In genomic region chr16:65562864-65563206, GRCm38 (mm10) we compare ENCODE assay signal across 9 mouse cellular contexts. TPM values are rescaled to one million over a fixed set of nuclear protein-coding genes. Genes with fewer than 3 reads are reported as not detected.
DNase-seq lines count a peak whose midpoint lies in the region; ATAC-seq and TF ChIP-seq lines count a peak whose summit lies in the region.
"Had no signal": no experiment of that assay in that cellular context is flagged by ENCODE, and none has a peak within 500 bp of the region (broad histone marks: within the 10 kb centered on the region; RNA-seq: fewer than 3 reads in every experiment).

No protein-coding gene starts in this region.

- peaks cover 25% of the 10 kb centered on the region for H3K4me1 ChIP-seq in heart, embryonic 13.5 days
- no peaks in the 10 kb centered on the region for H3K4me1 ChIP-seq in ES-E14 (ENCODE audit: control insufficient read depth in 2 of 2, insufficient read depth in 2 of 2, low read length in 2 of 2, poor library complexity in 1 of 2)
- H3K4me1 ChIP-seq in forebrain, embryonic 15.5 days = peaks cover 10% of the 10 kb centered on the region
- peaks cover 13% of the 10 kb centered on the region for H3K4me1 ChIP-seq in liver, postnatal 0 days (ENCODE audit: insufficient read depth)

- peak overlapping the region; percentile 88 for H3K4me2 ChIP-seq in heart, embryonic 13.5 days
- H3K4me2 ChIP-seq in forebrain, embryonic 15.5 days (replicated peaks) = peak overlapping the region; percentile 91
- H3K4me2 ChIP-seq in liver, postnatal 0 days (ENCODE audit: low read depth, low read length) = peak overlapping the region; percentile 89

- under 1% methylated on average over 10 of the region's 10 CpGs for WGBS in heart, embryonic 13.5 days
- WGBS in forebrain, embryonic 15.5 days = 2% methylated on average over 10 of the region's 10 CpGs
- 1% methylated on average over 10 of the region's 10 CpGs for WGBS in liver, postnatal 0 days (ENCODE audit: insufficient replicate concordance)

- ATAC-seq in heart, embryonic 13.5 days (ENCODE audit: extremely low read depth, insufficient number of reproducible peaks, low FRiP score, low TSS enrichment) = 0 out of 2 replicates have a peak, but pooled peaks have one; percentile 22
- ATAC-seq in forebrain, embryonic 15.5 days (replicated peaks) = no peak; the same call in 1 of the 2 replicates
- peak; percentile 57 for ATAC-seq in liver, postnatal 0 days

- no peak overlapping the region for H3K27ac ChIP-seq in heart, embryonic 13.5 days (replicated peaks)
- H3K27ac ChIP-seq in ES-E14 (ENCODE audit: insufficient read depth, low read depth, low read length, poor library complexity, severe bottlenecking) = no peak overlapping the region
- peak overlapping the region; percentile 55; the same call in 1 of the 2 replicates for H3K27ac ChIP-seq in forebrain, embryonic 15.5 days (replicated peaks)
- H3K27ac ChIP-seq in liver, postnatal 0 days (ENCODE audit: low read depth) = no peak overlapping the region

- no peaks in the 10 kb centered on the region for H3K27me3 ChIP-seq in heart, embryonic 13.5 days (replicated peaks)
- no peaks in the 10 kb centered on the region for H3K27me3 ChIP-seq in forebrain, embryonic 15.5 days
- H3K27me3 ChIP-seq in liver, postnatal 0 days (ENCODE audit: insufficient read depth, low read length) = no peaks in the 10 kb centered on the region

- H3K4me3 ChIP-seq in heart, embryonic 13.5 days = peak overlapping the region; percentile 99
- peak overlapping the region; percentile 90 to 91 for H3K4me3 ChIP-seq in ES-E14 (ENCODE audit: insufficient read depth in 1 of 2, low read depth in 1 of 2, low read length in 2 of 2, poor library complexity in 1 of 2, severe bottlenecking in 1 of 2)
- peak overlapping the region; percentile 95 for H3K4me3 ChIP-seq in forebrain, embryonic 15.5 days
- peak overlapping the region; percentile 90 for H3K4me3 ChIP-seq in liver, postnatal 0 days (ENCODE audit: low read depth, low read length)

- peak overlapping the region; percentile 97 for H3K9ac ChIP-seq in heart, embryonic 13.5 days
- H3K9ac ChIP-seq in ES-E14 (ENCODE audit: insufficient read depth, low read depth, low read length, poor library complexity, severe bottlenecking) = peak overlapping the region; percentile 80
- peak overlapping the region; percentile 84 for H3K9ac ChIP-seq in forebrain, embryonic 15.5 days (replicated peaks)
- peak overlapping the region; percentile 93 for H3K9ac ChIP-seq in liver, postnatal 0 days (replicated peaks)

- in situ Hi-C loops in ES-E14 (cut with MboI; ENCODE audit: low sequenced_read_pairs in 2 of 2, unreplicated experiment in 2 of 2) = no loop called here

- intact Hi-C loops in heart, postnatal 10 days (cut with DNase I) = loop anchor here (10.0 kb wide), 1 partner anchor 788 kb away; the partner anchor contains the start of gene 4930453N24Rik

- DNase-seq in heart, postnatal 10 days = no peak
- DNase-seq in ES-E14 (ENCODE audit: low read depth, low spot score) = no peak
- no peak for DNase-seq in liver, postnatal 0 days
- no peak for DNase-seq in embryo, embryonic 11 days
- DNase-seq in right cerebral cortex, postnatal 25 days = no peak
- no peak for DNase-seq in lung, postnatal 36 days

- peaks cover 7% of the 10 kb centered on the region for H3K36me3 ChIP-seq in heart, embryonic 13.5 days
- H3K36me3 ChIP-seq in ES-E14 (ENCODE audit: control insufficient read depth, insufficient read depth, low read length, poor library complexity, severe bottlenecking) = no peaks in the 10 kb centered on the region
- no peaks in the 10 kb centered on the region for H3K36me3 ChIP-seq in forebrain, embryonic 15.5 days
- H3K36me3 ChIP-seq in liver, postnatal 0 days (replicated peaks; ENCODE audit: insufficient read depth, low read length) = no peaks in the 10 kb centered on the region

- no peaks in the 10 kb centered on the region for H3K9me3 ChIP-seq in heart, embryonic 13.5 days
- H3K9me3 ChIP-seq in ES-E14 (ENCODE audit: control insufficient read depth, insufficient read depth, low read depth, low read length) = no peaks in the 10 kb centered on the region
- H3K9me3 ChIP-seq in forebrain, embryonic 15.5 days = no peaks in the 10 kb centered on the region
- H3K9me3 ChIP-seq in liver, postnatal 0 days (ENCODE audit: low read length) = no peaks in the 10 kb centered on the region

- no peak for TF ChIP-seq CTCF in liver, postnatal 0 days (IDR thresholded peaks at IDR 0.05; ENCODE audit: low read depth)

- no peak for TF ChIP-seq EP300 in liver, postnatal 0 days (IDR thresholded peaks at IDR 0.05; ENCODE audit: low read depth)

TF ChIP-seq in ES-E14, 5 proteins besides CTCF, POLR2A, EP300 and RAD21:
- TF ChIP-seq ZC3H11A (IDR thresholded peaks at IDR 0.05; ENCODE audit: borderline replicate concordance, low read depth, low read length) (no peak), MAFK (IDR thresholded peaks at IDR 0.05; ENCODE audit: insufficient read depth, low read depth, low read length) (no peak), ZNF384 (IDR thresholded peaks at IDR 0.05; ENCODE audit: low read depth, low read length) (no peak), HCFC1 (IDR thresholded peaks at IDR 0.05; ENCODE audit: borderline replicate concordance, insufficient read depth, low read length) (no peak; the same call in 1 of the 2 replicates), CHD2 (IDR thresholded peaks at IDR 0.05; ENCODE audit: low read depth, low read length) (no peak)

RNA-seq across cellular contexts. Expression of gene Chmp2b, which starts 0.3 kb away (rescaled TPM):
- 57.2 and 60.5 TPM in 2 replicates for polyA plus RNA-seq in heart, embryonic 13.5 days (2015; fragmentation: Nextera tagmentation; extraction: Ambion mirVana)
- total RNA-seq in heart, postnatal 10 days (2021) = 10 to 100 TPM; 62.3 to 65.1 TPM
- 7.0 and 14.5 TPM in 2 replicates for total RNA-seq in ES-E14 (2012; rRNA removed)
- 57.9 and 60.1 TPM in 2 replicates for polyA plus RNA-seq in forebrain, embryonic 15.5 days (2015; fragmentation: Nextera tagmentation; extraction: Ambion mirVana)
- 26.6 and 26.7 TPM in 2 replicates for polyA plus RNA-seq in liver, postnatal 0 days (2015; fragmentation: Nextera tagmentation; extraction: Ambion mirVana)

RNA-seq across cellular contexts. Expression of gene Pou1f1, which starts 42.5 kb away (rescaled TPM):
- polyA plus RNA-seq in heart, embryonic 13.5 days (2015; fragmentation: Nextera tagmentation; extraction: Ambion mirVana) = not detected in 2 replicates
- not detected for total RNA-seq in heart, postnatal 10 days (2021)
- not detected in 2 replicates for total RNA-seq in ES-E14 (2012; rRNA removed)
- polyA plus RNA-seq in forebrain, embryonic 15.5 days (2015; fragmentation: Nextera tagmentation; extraction: Ambion mirVana) = not detected in 2 replicates
- not detected in 2 replicates for polyA plus RNA-seq in liver, postnatal 0 days (2015; fragmentation: Nextera tagmentation; extraction: Ambion mirVana)
- total RNA-seq: hematopoietic stem cell, adult 5-6 weeks had no signal
